Mouse (Mus musculus) CD4-positive, CD25-positive, alpha-beta regulatory T cell, adult 4 months (primary cell): ENCODE data around the gene Ppp2r5e. TPM values are rescaled to one million over a fixed set of nuclear protein-coding genes. Genes with fewer than 3 reads are reported as not detected.
A peak's percentile ranks its signal among the peaks of the same experiment; 100 is the strongest.

ENCODE experiments used
- ATAC-seq: one replicate; pipeline ENCODE4 v1.8.0; 2017
- polyA plus RNA-seq, 2 experiments: library from polyadenylated mRNA; unstranded; fragments of 100-300 nt; shearing (Covaris generic); gene quantifications; one replicate each; pipeline ENCODE4 v1.2.1; 2017

The Ppp2r5e gene
- 1 to 10 TPM; 4.8 to 7.9 TPM for polyA plus RNA-seq

DNA sequence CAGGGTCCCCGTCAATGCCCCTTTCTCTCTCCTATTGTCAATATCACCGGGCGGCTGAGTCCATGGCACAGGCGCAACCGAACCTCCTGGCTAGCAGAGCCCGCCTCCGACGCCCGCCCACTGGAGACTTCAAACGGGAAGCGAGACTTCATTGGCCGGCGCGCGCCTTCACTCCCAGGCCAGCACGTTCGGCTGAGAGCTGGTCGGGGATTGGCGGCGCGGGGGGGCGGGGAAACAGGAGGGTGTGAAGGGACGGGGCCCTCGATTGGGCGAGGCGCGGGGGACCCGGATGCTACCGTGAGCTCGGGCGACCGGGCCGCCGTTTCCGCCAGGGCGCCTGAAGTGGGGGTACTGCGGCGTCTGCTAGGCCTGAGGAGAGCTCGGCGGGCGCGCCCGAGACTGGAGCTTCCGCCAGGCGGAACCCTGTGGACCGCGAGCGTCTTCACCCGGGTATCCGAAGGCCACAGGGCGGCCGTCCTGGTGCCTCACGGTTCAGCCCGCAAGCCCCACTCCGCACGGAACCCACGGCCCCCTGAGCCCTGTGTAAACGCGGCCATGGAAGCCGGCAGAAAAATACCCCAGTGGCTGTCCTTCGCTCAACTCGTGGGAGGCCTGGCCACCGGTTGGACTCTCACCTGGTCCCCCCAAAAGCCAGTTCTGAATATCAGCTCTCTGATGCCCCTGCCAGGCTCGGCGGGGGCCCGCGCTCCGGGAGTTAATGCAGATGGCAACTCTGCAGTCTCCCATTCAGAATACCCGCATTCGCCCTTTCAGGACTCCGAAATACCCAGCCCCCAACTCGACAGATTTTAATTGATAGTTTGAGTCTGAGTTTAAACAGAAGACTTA is at the start of gene Ppp2r5e:
Gene Ppp2r5e, minus strand, starts transcription at position 92 of the 849 bp plus-strand sequence.
- peak; percentile 96 for ATAC-seq

DNA sequence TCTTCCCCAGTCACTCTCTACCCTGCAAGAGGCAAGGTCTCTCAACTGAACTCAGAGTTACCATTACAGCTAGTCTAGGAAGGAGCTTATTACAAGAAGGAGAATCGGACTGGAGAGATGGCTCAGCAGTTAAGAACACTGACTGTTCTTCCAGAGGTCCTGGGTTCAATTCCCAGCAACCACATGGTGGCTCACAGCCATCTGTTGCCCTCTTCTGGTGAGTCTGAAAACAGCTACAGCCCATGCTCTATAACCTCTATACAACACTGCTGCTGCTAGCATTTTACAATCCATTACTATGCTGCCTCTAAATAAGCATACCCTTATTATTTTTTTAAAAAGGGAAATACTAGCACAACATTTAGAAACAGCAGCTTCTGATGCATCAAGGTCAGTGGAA is 49.7 kb upstream of the Ppp2r5e start:
- ATAC-seq, result no peak

DNA sequence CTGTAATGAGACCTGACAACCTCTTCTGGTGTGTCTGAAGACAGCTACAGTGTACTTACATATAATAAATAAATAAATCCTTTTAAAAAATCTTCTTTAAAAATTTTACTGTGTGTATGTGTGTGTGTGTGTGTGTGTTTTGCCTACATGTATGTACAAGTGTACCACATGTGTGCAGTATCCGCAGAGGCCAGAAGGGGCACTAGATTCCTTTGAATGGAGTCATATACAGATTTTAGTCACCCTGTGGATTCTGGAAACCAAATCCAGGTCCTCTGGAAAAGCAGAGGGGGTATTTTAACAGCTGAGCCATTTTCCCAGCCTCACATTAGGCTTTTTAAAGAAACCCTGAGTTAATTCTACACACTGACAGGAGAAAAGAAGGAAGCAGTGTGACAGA is 45.7 kb upstream of the Ppp2r5e start:
- ATAC-seq, result no peak

DNA sequence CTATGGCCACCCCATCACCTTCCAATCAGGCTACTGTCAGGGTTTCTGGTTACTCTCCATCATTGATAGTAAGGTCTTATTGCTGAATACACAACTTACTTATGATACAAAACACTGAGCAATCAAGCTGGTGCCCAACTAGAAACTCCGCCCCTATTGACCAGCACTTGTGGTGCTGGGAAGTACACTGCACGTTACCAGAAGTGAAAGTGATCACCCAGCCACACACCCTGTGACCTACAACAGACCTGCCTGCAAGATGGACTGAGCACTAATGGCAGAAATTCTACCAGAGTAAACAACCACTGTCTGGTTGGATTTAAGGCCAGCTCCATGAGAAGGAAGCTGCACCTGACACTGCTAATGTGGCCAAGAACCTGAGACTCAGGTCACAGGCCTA is 42.3 kb upstream of the Ppp2r5e start:
- ATAC-seq, result no peak

DNA sequence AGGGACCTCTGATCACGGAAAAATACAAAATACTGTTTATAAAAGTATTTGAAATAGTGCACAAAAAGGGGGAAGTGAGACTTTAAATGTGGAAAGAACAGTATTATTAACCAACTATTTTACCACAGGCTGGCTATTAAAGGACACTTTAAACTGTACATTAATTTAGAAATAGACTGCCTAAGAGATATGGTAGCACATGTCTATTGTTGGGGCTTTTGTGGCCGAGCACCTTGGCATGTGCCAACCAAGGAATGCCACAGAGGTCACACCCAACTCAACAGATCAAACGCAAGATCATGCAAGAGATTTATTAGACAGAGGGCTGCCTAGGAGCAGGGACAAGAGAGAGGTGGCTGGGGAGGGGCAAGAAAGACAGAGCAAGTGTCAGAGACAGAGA is 41.1 kb upstream of the Ppp2r5e start:
- no peak for ATAC-seq

DNA sequence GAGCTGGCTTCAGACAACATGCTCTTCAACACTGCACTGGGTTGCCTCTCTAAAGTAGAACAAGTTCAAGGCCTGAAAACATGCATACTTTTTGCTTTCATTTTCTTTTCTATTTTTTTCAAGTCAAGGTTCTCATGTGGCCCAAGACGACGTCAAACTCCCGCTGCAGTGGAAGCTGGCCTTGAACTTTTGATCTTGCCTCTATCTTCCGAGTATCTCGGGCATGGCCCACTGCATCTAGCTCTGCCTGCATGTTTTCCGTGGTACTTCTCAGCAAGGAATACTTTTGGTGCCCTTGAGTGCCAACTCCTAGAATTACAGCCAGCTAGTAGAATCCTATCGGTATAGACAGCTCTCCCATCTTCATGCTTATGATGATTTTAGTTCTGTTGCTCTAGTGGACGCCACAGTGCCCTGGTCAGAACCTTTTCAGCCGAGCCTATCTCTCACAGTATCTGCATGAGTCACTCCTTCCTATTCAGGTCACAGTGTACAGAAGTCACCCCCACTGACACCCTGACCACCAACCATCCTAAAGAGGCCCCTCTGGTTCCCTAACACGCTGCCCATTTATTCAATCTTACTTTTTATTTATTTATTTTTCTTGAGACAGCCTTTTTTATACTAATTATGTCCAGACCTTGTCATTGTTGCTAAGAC is 39.9 kb upstream of the Ppp2r5e start:
- no peak for ATAC-seq

DNA sequence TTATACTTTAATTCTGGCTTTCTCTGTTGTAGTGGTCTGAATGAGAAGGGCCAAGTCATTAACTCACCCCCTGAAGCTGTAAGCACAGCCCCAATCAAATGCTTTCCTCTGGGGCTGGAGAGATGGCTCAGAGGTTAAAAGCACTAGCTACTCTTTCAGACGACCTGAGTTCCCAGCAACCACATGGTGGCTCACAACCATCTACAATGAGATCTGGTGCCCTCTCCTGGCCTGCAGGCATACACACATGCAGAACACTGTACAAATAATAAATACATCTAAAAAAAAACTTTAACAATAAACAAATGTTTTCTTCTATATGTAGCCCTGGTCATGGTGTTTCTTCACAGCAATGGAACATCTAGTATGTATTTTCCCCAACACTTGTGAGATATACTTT is 33.6 kb upstream of the Ppp2r5e start:
- no peak for ATAC-seq

- no peak for ATAC-seq
These were observed 27.2 kb upstream of the Ppp2r5e start for GRCm38 (mm10) chr12:75623292-75623691.

DNA sequence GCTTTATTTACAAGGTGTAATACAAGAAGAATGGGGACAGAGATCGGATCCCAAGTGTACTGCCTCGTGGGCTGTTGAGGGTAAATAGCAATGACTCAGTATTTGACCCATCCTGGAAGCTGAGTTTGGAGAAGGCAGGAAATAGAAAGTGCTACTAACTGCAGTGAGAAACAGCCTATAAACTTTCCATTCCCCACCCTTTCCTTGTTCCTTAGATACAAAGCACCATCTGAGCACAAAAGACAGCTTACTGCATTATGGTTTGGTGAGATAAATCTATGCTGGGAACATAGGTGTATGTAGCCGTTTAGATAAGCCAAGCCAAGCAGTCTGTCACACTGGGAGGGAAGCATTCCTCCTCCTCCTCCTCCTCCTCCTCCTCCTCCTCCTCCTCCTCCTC is 26.8 kb upstream of the Ppp2r5e start:
- no peak for ATAC-seq

GRCm38 (mm10) chr12:75616841-75617240 is 20.8 kb upstream of the Ppp2r5e start:
- no peak for ATAC-seq

DNA sequence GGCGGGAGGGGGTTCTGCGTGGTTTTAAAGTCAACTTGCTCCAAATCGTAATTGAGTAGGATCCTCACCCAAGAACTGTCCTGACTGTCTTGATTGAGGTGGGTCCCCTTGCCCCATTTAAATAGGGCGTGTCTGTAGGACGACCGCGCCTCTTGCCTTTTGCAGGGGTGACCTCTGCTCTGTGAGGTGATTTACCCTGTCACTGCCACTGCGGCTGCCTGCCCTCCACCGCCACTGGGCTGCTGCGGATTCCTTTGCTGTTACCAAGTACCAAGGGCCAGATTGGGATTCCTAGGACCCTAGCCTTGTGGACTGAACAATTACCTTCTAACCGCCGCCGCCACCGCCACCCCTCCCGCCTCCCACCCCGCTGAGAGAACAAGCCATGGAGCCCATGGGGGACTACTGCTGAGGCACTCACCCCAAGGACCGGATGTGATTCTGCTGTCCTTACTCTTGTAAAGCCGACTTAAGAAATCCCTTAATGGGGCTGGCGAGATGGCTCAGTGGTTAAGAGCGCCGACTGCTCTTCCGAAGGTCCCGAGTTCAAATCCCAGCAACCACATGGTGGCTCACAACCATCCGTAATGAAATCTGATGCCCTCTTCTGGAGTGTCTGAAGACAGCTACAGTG is 20.2 kb upstream of the Ppp2r5e start:
- ATAC-seq, result no peak

DNA sequence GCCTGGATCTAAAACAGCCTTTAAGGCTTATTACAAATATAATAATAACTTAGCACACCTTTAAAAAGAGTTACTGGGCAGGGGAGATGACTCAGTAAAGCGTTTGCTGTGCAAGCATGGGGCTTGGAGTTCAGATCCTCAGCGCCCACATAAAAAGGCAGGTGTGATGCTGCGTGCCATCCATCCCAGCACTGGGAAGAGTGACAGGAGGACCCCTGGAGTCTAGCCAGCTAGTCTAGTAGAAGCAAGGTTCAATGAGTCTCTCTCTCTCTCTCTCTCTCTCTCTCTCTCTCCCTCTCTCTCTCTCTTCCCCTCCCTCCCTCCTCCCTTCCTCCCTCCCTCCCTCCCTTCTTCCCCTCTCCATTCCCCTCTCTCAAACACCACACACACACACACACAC is 19.5 kb upstream of the Ppp2r5e start:
- ATAC-seq, result no peak

DNA sequence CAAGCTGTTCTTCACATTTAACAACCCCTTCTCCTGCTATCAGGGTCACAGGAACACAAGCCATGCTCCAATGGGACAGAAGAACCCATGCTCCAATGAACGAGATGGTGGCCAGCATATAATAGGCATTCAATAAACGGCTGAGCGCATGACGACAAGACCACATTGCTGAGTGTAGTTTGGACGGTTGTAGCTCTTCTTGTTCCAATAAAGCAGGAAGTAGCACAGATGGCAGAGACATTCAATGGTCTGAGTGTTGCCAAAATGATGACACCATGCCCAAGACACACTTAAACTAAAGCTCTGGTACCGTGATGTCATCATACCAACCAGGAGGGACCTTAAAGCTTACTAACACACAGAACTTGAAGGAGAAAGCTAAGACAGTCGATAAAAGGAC is 16.7 kb upstream of the Ppp2r5e start:
- no peak for ATAC-seq

GRCm38 (mm10) chr12:75599490-75599889 is 3.4 kb upstream of the Ppp2r5e start:
- ATAC-seq, result no peak

DNA sequence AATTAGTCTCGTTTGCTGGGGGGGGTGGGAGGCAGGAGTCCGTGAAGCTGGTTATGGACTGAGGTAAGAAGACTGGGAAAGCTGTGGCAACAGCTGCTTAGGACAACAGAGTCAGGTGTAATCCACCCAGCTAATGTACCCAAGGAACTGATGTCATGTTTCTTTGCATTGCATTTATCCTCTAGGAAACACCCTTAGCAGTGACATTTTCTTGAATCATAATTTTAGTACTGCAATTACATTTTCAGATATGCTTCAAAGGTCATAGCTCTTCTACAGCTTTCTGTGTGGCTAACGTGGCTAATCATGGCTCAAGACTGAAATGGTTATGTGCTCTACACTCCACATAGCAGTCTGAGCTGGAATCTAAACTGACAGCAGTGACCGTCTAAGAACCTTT is 2.9 kb upstream of the Ppp2r5e start:
- ATAC-seq, result no peak

GRCm38 (mm10) chr12:75597707-75598106 is 1.7 kb upstream of the Ppp2r5e start:
- no peak for ATAC-seq

DNA sequence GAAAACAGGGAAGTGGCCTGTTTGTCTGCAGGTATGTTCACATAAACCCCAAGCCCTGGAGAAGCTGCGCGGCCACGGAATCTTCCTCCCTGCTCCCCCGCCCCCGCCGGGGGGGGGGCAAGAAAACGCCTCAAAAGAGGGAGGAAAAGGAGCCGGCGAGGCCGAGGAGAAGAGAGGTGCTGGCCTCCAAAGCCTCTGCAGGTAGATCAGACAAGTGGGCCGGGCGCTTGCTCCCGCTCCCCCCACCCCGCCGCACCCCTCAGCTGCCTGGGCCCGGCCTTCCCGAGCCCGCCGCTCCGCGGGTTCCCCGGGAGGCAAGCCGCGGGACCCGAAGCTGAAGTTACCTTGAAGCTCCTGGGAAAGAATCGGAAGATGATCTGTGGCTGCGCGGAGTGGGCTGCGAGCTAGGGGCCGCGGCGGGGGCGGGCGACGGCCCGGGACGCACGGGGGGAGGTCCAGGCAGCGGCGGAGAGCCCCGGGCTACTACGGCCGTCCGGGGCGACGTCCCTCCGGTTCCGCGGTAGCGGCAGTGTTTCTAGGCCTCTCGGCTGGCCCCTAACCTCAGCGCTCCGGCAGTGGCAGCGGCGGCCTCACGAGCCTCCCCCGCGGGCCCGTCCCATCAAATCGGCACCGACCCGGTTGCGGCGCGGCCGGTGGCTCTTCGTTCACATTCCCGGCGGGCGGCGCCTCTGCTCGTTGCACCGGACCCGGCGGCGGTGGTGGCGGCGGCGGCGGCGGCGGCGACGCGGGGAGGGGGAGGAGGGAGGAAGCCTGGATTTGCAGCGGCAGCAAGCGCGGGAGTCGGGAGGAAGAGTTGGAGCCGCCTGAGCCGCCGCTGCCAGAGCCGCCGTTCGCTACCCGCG is 523 bp downstream of the Ppp2r5e start:
- ATAC-seq, result peak; percentile 13

- no peak for ATAC-seq
These were observed 1.6 kb downstream of the Ppp2r5e start for GRCm38 (mm10) chr12:75594404-75594803.

- ATAC-seq, result no peak
These were observed 2.2 kb downstream of the Ppp2r5e start for GRCm38 (mm10) chr12:75593817-75594216.

- ATAC-seq, result no peak
These were observed 8.5 kb downstream of the Ppp2r5e start for GRCm38 (mm10) chr12:75587501-75587900.

DNA sequence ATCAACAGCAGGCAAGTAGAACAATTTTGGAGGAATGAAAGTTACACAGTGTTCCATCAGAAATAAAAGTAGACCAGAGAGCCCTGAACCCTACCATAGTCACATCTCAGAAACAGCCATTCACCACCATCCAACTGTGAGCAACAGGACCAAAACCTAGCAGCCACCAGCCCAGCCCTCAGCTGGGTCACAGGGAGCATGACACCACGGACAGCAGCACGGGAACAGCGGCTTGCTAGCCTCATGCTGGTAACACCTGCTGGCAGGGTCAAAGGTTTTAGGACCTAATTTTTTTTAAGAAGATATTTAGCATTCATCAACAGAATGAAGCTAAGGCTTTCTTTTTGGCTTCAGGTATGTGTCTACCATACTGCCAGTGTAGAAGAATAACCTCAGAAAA is 12.3 kb downstream of the Ppp2r5e start:
- no peak for ATAC-seq

DNA sequence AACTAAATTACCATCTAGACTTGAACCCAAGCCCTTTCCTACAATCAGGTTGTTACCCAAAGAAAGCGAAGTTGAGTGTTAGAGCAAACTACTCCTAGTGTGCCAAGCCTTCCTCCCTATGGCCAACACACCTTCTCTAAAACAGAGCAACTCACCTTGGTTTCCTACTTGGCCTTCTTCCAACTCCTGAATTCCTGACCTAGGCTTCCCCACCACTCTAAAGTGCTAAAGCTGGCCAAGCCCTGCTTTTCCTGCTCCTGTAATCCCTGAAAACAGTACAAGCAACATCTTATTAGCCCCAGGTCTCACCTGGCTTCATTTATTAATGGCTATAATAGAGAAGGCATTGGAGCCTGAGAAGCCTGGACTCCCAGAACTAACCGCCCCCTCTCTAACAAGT is 17.0 kb downstream of the Ppp2r5e start:
- ATAC-seq, result no peak

- no peak for ATAC-seq
These were observed 18.8 kb downstream of the Ppp2r5e start for GRCm38 (mm10) chr12:75577255-75577654.
